In the genomic region with DNA sequence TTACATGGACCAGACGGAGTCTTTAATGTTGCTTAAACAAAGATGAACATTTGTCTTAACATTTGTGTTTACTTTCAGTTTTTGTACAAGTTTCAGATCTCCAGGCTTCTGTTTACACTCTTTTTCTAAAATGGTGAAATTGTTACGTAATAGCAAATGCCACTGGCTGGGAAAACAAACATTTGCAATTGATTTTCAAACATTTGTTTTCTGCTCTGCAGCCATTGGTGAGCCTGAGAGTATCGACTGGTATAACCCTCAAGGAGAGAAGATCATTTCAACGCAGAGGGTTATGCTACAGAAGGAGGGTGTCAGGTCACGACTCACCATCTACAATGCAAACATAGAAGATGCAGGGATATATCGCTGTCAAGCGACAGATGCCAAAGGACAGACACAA, we compare ENCODE assay signal across 30 mouse cellular contexts.
DNase-seq lines count a peak whose midpoint lies in the region; ATAC-seq and TF ChIP-seq lines count a peak whose summit lies in the region.
"Had no signal": no experiment of that assay in that cellular context is flagged by ENCODE, and none has a peak within 500 bp of the region (broad histone marks: within the 10 kb centered on the region; RNA-seq: fewer than 3 reads in every experiment).

No protein-coding gene starts in this region.

- H3K27ac ChIP-seq in intestine, postnatal 0 days (ENCODE audit: low read depth, low read length), result no peak overlapping the region
- no peak overlapping the region for H3K27ac ChIP-seq in intestine, embryonic 16.5 days (ENCODE audit: low read length)
- no peak overlapping the region for H3K27ac ChIP-seq in lung, embryonic 16.5 days (ENCODE audit: low read length)
- no peak overlapping the region for H3K27ac ChIP-seq in liver, embryonic 13.5 days
- H3K27ac ChIP-seq in liver, postnatal 0 days (ENCODE audit: low read depth), result no peak overlapping the region
- H3K27ac ChIP-seq: embryonic facial prominence, embryonic 12.5 days; gastrocnemius, adult 2 months; heart, adult 2 months; hindbrain, embryonic 14.5 days; neural tube, embryonic 12.5 days had no signal

- no peak for TF ChIP-seq EP300 in liver, postnatal 0 days (IDR thresholded peaks at IDR 0.05; ENCODE audit: low read depth)

- no peak for TF ChIP-seq POLR2A in lung, adult 2 months (IDR thresholded peaks at IDR 0.05; ENCODE audit: borderline replicate concordance, extremely low read depth, low read depth, low read length)

- no peaks in the 10 kb centered on the region for H3K4me1 ChIP-seq in intestine, postnatal 0 days (replicated peaks; ENCODE audit: control insufficient read depth, insufficient read depth, low read length)
- no peaks in the 10 kb centered on the region for H3K4me1 ChIP-seq in intestine, embryonic 16.5 days (ENCODE audit: control insufficient read depth, insufficient read depth, low read length)
- H3K4me1 ChIP-seq in lung, embryonic 16.5 days (replicated peaks; ENCODE audit: control insufficient read depth, insufficient read depth, low read length), result no peaks in the 10 kb centered on the region
- no peaks in the 10 kb centered on the region for H3K4me1 ChIP-seq in lung, adult 2 months (ENCODE audit: control insufficient read depth, insufficient read depth, low read length)
- H3K4me1 ChIP-seq in liver, embryonic 13.5 days (replicated peaks), result no peaks in the 10 kb centered on the region
- no peaks in the 10 kb centered on the region; the same call in 1 of the 2 replicates for H3K4me1 ChIP-seq in liver, postnatal 0 days (ENCODE audit: insufficient read depth)
- H3K4me1 ChIP-seq: embryonic facial prominence, embryonic 12.5 days; heart, embryonic 12.5 days; neural tube, embryonic 12.5 days had no signal

- DNase-seq in lung, adult 2 months, result no peak
- no peak for DNase-seq in liver, embryonic 13.5 days
- DNase-seq in liver, postnatal 0 days, result no peak
- DNase-seq in gastrocnemius, adult 18-20 months (ENCODE audit: low spot score), result no peak
- DNase-seq: adrenal gland, adult 2 months; B cell, adult 2 months; cerebellum, adult 11 months; cerebellum, adult 9-10 months; cerebellum, postnatal 36 days; embryo, embryonic 11 days; gastrocnemius, adult 2 months; gastrocnemius, postnatal 36 days; heart, adult 2 months; kidney, adult 8-10 months; kidney, postnatal 10 days; layer of hippocampus, adult 9-11 months; lung, adult 18-20 months; right cerebral cortex, adult 18-20 months; spleen, adult 18-20 months; thymus, postnatal 14 days had no signal

- no peak overlapping the region for H3K4me3 ChIP-seq in intestine, postnatal 0 days (ENCODE audit: low read depth, low read length)
- no peak overlapping the region for H3K4me3 ChIP-seq in intestine, embryonic 16.5 days (ENCODE audit: low read length)
- H3K4me3 ChIP-seq in lung, embryonic 16.5 days (ENCODE audit: low read length), result peak overlapping the region; percentile 5; the same call in 1 of the 2 replicates
- no peak overlapping the region for H3K4me3 ChIP-seq in lung, adult 2 months (replicated peaks; ENCODE audit: extremely low read depth, low read depth, low read length)
- no peak overlapping the region for H3K4me3 ChIP-seq in liver, embryonic 13.5 days (replicated peaks)
- no peak overlapping the region for H3K4me3 ChIP-seq in liver, postnatal 0 days (ENCODE audit: low read depth, low read length)
- H3K4me3 ChIP-seq: embryonic facial prominence, embryonic 12.5 days; gastrocnemius, adult 2 months; heart, adult 2 months; heart, embryonic 12.5 days; myocyte; neural tube, embryonic 12.5 days had no signal

- H3K9me3 ChIP-seq in intestine, postnatal 0 days (ENCODE audit: control insufficient read depth), result no peaks in the 10 kb centered on the region
- H3K9me3 ChIP-seq in intestine, embryonic 16.5 days (ENCODE audit: control insufficient read depth, low read length), result no peaks in the 10 kb centered on the region
- no peaks in the 10 kb centered on the region for H3K9me3 ChIP-seq in lung, embryonic 16.5 days (ENCODE audit: control insufficient read depth, low read length)
- no peaks in the 10 kb centered on the region for H3K9me3 ChIP-seq in liver, embryonic 13.5 days (replicated peaks)
- H3K9me3 ChIP-seq in liver, postnatal 0 days (ENCODE audit: low read length), result no peaks in the 10 kb centered on the region
- H3K9me3 ChIP-seq: embryonic facial prominence, embryonic 12.5 days; heart, embryonic 12.5 days; neural tube, embryonic 12.5 days had no signal

- TF ChIP-seq CTCF in intestine, postnatal 0 days (IDR thresholded peaks at IDR 0.05; ENCODE audit: low read depth), result no peak
- no peak for TF ChIP-seq CTCF in lung, adult 2 months (IDR thresholded peaks at IDR 0.05; ENCODE audit: insufficient read depth, low read length)
- no peak for TF ChIP-seq CTCF in liver, postnatal 0 days (IDR thresholded peaks at IDR 0.05; ENCODE audit: low read depth)

- no peaks in the 10 kb centered on the region for H3K36me3 ChIP-seq in intestine, postnatal 0 days (ENCODE audit: control insufficient read depth, insufficient read depth)
- H3K36me3 ChIP-seq in intestine, embryonic 16.5 days (ENCODE audit: control insufficient read depth, insufficient read depth, low read length), result no peaks in the 10 kb centered on the region
- no peaks in the 10 kb centered on the region for H3K36me3 ChIP-seq in lung, embryonic 16.5 days (ENCODE audit: control insufficient read depth, insufficient read depth, low read length)
- H3K36me3 ChIP-seq in liver, embryonic 13.5 days, result no peaks in the 10 kb centered on the region
- no peaks in the 10 kb centered on the region for H3K36me3 ChIP-seq in liver, postnatal 0 days (replicated peaks; ENCODE audit: insufficient read depth, low read length)
- H3K36me3 ChIP-seq: embryonic facial prominence, embryonic 12.5 days; heart, embryonic 12.5 days; neural tube, embryonic 12.5 days had no signal

- H3K9ac ChIP-seq in intestine, postnatal 0 days (ENCODE audit: low read depth, low read length), result no peak overlapping the region
- H3K9ac ChIP-seq in intestine, embryonic 16.5 days (ENCODE audit: low read depth, low read length), result no peak overlapping the region
- no peak overlapping the region for H3K9ac ChIP-seq in lung, embryonic 16.5 days (ENCODE audit: low read length)
- no peak overlapping the region for H3K9ac ChIP-seq in liver, embryonic 13.5 days
- H3K9ac ChIP-seq in liver, postnatal 0 days (replicated peaks), result no peak overlapping the region
- H3K9ac ChIP-seq: embryonic facial prominence, embryonic 12.5 days; heart, embryonic 12.5 days; hindbrain, embryonic 14.5 days; neural tube, embryonic 12.5 days had no signal

- H3K4me2 ChIP-seq in intestine, postnatal 0 days (replicated peaks; ENCODE audit: low read depth), result 0 out of 2 replicates have a peak overlapping the region, but pooled peaks have one; percentile 1
- H3K4me2 ChIP-seq in intestine, embryonic 16.5 days (ENCODE audit: low read depth, low read length), result no peak overlapping the region
- peak overlapping the region; percentile 27; the same call in 1 of the 2 replicates for H3K4me2 ChIP-seq in lung, embryonic 16.5 days (ENCODE audit: low read depth, low read length)
- 0 out of 2 replicates have a peak overlapping the region, but pooled peaks have one; percentile 24 for H3K4me2 ChIP-seq in liver, embryonic 13.5 days
- H3K4me2 ChIP-seq in liver, postnatal 0 days (ENCODE audit: low read depth, low read length), result peak overlapping the region; percentile 48
- H3K4me2 ChIP-seq: embryonic facial prominence, embryonic 12.5 days; heart, embryonic 12.5 days; hindbrain, embryonic 14.5 days; midbrain, embryonic 11.5 days; neural tube, embryonic 12.5 days had no signal

- no peaks in the 10 kb centered on the region for H3K27me3 ChIP-seq in intestine, postnatal 0 days (replicated peaks; ENCODE audit: control insufficient read depth, insufficient read depth, low read length)
- no peaks in the 10 kb centered on the region for H3K27me3 ChIP-seq in intestine, embryonic 16.5 days (replicated peaks; ENCODE audit: control insufficient read depth, insufficient read depth, low read length)
- H3K27me3 ChIP-seq in lung, embryonic 16.5 days (ENCODE audit: control insufficient read depth, insufficient read depth, low read depth, low read length), result no peaks in the 10 kb centered on the region
- no peaks in the 10 kb centered on the region for H3K27me3 ChIP-seq in liver, embryonic 13.5 days
- H3K27me3 ChIP-seq in liver, postnatal 0 days (ENCODE audit: insufficient read depth, low read length), result no peaks in the 10 kb centered on the region
- H3K27me3 ChIP-seq: embryonic facial prominence, embryonic 12.5 days; heart, embryonic 12.5 days; neural tube, embryonic 12.5 days had no signal

- 35% methylated on average over 7 of the region's 7 CpGs for WGBS in intestine, postnatal 0 days
- 43% methylated on average over 7 of the region's 7 CpGs for WGBS in intestine, embryonic 16.5 days
- WGBS in lung, embryonic 16.5 days, result 36% methylated on average over 7 of the region's 7 CpGs
- WGBS in lung, adult 2 months, result 52% methylated on average over 7 of the region's 7 CpGs
- WGBS in liver, embryonic 13.5 days (ENCODE audit: insufficient replicate concordance), result 65% methylated on average over 7 of the region's 7 CpGs
- WGBS in liver, postnatal 0 days (ENCODE audit: insufficient replicate concordance), result 54% methylated on average over 7 of the region's 7 CpGs

- ATAC-seq in intestine, postnatal 0 days, result no peak
- no peak for ATAC-seq in intestine, embryonic 16.5 days
- peak; percentile 51; the same call in 1 of the 2 replicates for ATAC-seq in lung, embryonic 16.5 days (ENCODE audit: low read depth)
- peak; percentile 58 for ATAC-seq in liver, embryonic 13.5 days (ENCODE audit: low read depth)
- peak; percentile 76 for ATAC-seq in liver, postnatal 0 days
- no peak for ATAC-seq in activated CD4-positive, CD25-positive, alpha-beta regulatory T cell, adult 4 months

Comparison
In these comparisons a context has a peak if more than half of its experiments do, and no peak if none do; other contexts are left out.
1. ATAC-seq: peak in lung, embryonic 16.5 days (single experiment), liver, embryonic 13.5 days (single experiment) and liver, postnatal 0 days (single experiment); none in intestine, postnatal 0 days (single experiment), intestine, embryonic 16.5 days (single experiment) and activated CD4-positive, CD25-positive, alpha-beta regulatory T cell, adult 4 months (single experiment).